Mouse (Mus musculus) midbrain, embryonic 12.5 days (tissue): ENCODE data around the gene Klk9. TPM values are rescaled to one million over a fixed set of nuclear protein-coding genes. Genes with fewer than 3 reads are reported as not detected.

ENCODE experiments used
- ATAC-seq: fragments of 200-750 bp; cut with Nextera tagmentation; 2 replicates; pipeline ENCODE4 v1.8.0; 2017; ENCODE audit warnings: low read depth, moderate TSS enrichment, moderate library complexity; ENCODE audit not compliant: low FRiP score
- H3K27ac ChIP-seq: fragments of 300-500 bp; sonication (generic); replicated peaks from 2 replicates; pipeline ENCODE4 v1.5.1; 2016; ENCODE audit warnings: mild to moderate bottlenecking
- H3K27me3 ChIP-seq: fragments of 300-500 bp; sonication (generic); 2 replicates; pipeline ENCODE4 v1.6.1; 2016; ENCODE audit warnings: mild to moderate bottlenecking
- H3K36me3 ChIP-seq: fragments of 300-500 bp; sonication (generic); 2 replicates; pipeline ENCODE4 v1.6.1; 2016
- H3K4me1 ChIP-seq: fragments of 300-500 bp; sonication (generic); 2 replicates; pipeline ENCODE4 v1.6.1; 2016
- H3K4me2 ChIP-seq: fragments of 300-500 bp; sonication (generic); replicated peaks from 2 replicates; pipeline ENCODE4 v1.6.1; 2016; ENCODE audit warnings: mild to moderate bottlenecking, moderate library complexity
- H3K4me3 ChIP-seq: fragments of 300-500 bp; sonication (generic); 2 replicates; pipeline ENCODE4 v1.5.1; 2016; ENCODE audit warnings: mild to moderate bottlenecking
- H3K9ac ChIP-seq: fragments of 300-500 bp; sonication (generic); replicated peaks from 2 replicates; pipeline ENCODE4 v1.6.1; 2016; ENCODE audit warnings: mild to moderate bottlenecking, moderate library complexity
- H3K9me3 ChIP-seq: fragments of 300-500 bp; sonication (generic); 2 replicates; pipeline ENCODE4 v1.6.1; 2016; ENCODE audit warnings: mild to moderate bottlenecking
- WGBS: fragments of 180-500 bp; shearing (Covaris S2); methylation state at CpG from one replicate; pipeline ENCODE4 v1.1.7; 2016; 5-methylcytosine and 5-hydroxymethylcytosine counted together
- polyA plus RNA-seq: library from polyadenylated mRNA; unstranded; fragments of >200 nt; fragmentation: Nextera tagmentation; extraction: Ambion mirVana; gene quantifications from 2 replicates; pipeline ENCODE4 v1.2.1, GENCODE M21; 2016

Klk9 gene
- polyA plus RNA-seq, 1 experiment from 2014 or later: not detected

DNA sequence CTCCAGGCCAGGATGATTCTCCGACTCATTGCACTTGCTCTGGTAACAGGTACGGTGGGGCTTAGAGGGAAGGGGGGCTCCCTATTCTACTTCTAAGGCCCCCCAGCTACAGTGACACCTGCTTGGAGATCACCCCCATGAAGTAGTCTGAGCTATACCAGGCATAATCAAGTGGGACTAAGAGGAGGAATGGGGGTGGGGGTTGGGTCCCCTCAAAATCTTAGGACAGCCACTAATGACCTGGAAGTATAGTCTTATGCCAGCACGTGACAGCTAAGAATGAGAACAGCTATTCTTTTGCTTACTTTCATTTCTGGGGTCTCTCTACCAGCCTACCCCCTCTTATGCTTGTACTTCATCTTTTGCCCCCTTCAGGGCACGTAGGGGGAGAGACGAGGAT, 15.2 kb upstream of the Klk9 start:
- Histone ChIP-seq H3K4me2 (no peak overlapping the region), H3K27ac (no peak overlapping the region), H3K36me3 (no peaks in the 10 kb centered on the region), H3K27me3 (no peaks in the 10 kb centered on the region; the same call in 1 of the 2 replicates), H3K9me3 (no peaks in the 10 kb centered on the region), H3K9ac (no peak overlapping the region), H3K4me3 (no peak overlapping the region), H3K4me1 (peaks cover 8% of the 10 kb centered on the region; the same call in 1 of the 2 replicates)
- no peak for ATAC-seq
- WGBS: 88% methylated on average over 5 of the region's 5 CpGs

DNA sequence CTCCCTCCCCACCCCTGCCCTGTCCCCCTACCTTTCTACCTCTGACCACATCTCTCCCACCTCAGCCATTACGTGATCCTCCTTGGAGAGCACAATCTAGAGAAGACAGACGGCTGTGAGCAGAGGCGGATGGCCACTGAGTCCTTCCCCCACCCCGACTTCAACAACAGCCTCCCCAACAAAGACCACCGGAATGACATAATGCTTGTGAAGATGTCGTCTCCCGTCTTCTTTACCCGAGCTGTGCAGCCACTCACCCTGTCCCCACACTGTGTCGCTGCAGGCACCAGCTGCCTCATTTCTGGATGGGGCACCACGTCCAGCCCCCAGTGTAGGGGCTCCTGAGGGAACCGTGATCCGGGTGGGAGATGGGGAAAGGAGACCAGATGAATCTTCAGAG, 14.3 kb upstream of the Klk9 start:
- H3K4me1 ChIP-seq: peaks cover 10% of the 10 kb centered on the region; the same call in 1 of the 2 replicates
- peaks cover under 1% of the 10 kb centered on the region; the same call in 1 of the 2 replicates for H3K27me3 ChIP-seq
- no peaks in the 10 kb centered on the region for H3K36me3 ChIP-seq
- no peak for ATAC-seq
- H3K9ac ChIP-seq: no peak overlapping the region
- H3K27ac ChIP-seq: no peak overlapping the region
- no peak overlapping the region for H3K4me3 ChIP-seq
- 88% methylated on average over 12 of the region's 12 CpGs for WGBS
- H3K4me2 ChIP-seq: no peak overlapping the region
- H3K9me3 ChIP-seq: no peaks in the 10 kb centered on the region

DNA sequence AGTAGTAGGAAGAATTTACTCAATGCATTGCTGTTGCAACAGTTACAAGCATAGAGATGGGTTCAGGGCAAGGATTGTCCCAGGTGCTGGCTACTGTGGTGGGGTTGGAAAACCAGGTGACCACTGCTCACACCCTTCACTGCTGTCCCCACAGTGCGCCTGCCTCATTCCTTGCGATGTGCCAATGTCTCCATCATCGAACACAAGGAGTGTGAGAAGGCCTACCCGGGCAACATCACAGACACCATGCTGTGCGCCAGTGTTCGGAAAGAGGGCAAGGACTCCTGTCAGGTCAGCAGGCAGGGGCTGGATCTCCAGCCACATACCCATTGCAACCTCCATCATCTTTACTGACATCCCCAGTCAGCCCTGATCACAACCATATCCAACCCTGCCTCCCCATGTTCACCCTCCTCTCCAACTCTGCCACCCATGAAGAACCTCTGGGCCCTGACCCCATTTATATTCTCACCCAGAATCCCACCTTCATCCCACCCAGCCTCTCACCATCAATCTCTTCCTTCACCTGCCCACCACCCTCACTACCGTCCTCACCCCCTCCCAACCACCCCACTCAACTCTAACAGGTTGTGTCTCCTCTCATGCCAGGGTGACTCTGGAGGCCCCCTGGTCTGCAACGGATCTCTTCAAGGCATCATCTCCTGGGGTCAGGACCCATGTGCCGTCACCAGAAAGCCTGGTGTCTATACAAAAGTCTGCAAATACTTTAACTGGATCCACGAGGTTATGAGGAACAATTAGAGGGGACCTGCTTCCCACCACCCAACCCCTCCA, 13.3 kb upstream of the Klk9 start:
- Histone ChIP-seq H3K36me3 (no peaks in the 10 kb centered on the region), H3K27me3 (peaks cover 10% of the 10 kb centered on the region), H3K9ac (no peak overlapping the region), H3K4me3 (no peak overlapping the region), H3K4me1 (peaks cover 15% of the 10 kb centered on the region; the same call in 1 of the 2 replicates), H3K4me2 (no peak overlapping the region), H3K27ac (no peak overlapping the region), H3K9me3 (no peaks in the 10 kb centered on the region)
- no peak for ATAC-seq
- WGBS: 89% methylated on average over 10 of the region's 10 CpGs

DNA sequence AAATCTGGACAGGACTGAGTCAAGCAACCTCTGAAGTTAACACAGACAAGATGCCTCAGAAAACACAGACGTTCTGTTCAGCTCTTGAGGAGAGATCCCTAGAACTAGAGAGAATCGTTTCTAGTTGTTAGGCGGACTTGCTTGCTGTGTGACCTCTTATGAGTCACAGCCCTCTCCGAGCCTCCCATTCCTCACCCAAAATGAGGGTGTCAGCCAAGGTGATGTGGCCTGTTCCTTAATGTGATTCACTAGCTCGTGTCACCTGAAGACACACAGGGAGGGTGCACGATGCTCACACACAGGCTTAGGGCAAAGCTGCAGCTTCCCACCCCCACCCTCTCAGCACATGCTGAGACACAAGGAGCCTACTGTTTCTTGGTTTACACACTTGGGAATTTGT, 11.4 kb upstream of the Klk9 start:
- peaks cover 20% of the 10 kb centered on the region for H3K27me3 ChIP-seq
- 73% methylated on average over 6 of the region's 6 CpGs for WGBS
- peaks cover 9% of the 10 kb centered on the region; the same call in 1 of the 2 replicates for H3K4me1 ChIP-seq
- no peak overlapping the region for H3K27ac ChIP-seq
- H3K9ac ChIP-seq: no peak overlapping the region
- no peak for ATAC-seq
- H3K4me3 ChIP-seq: no peak overlapping the region
- H3K9me3 ChIP-seq: no peaks in the 10 kb centered on the region
- H3K36me3 ChIP-seq: no peaks in the 10 kb centered on the region
- no peak overlapping the region for H3K4me2 ChIP-seq

GRCm38 (mm10) chr7:43780746-43781145, 10.9 kb upstream of the Klk9 start, which contains the start of gene Klk10:
Gene Klk10 (plus strand): TSS chr7:43781035.
- Histone ChIP-seq H3K4me2 (no peak within 1 kb of the TSS), H3K4me3 (no peak within 1 kb of the TSS), H3K27me3 (peaks cover 20% of the 10 kb centered on the region), H3K4me1 (peaks cover 7% of the 10 kb centered on the region; the same call in 1 of the 2 replicates), H3K36me3 (no peaks in the 10 kb centered on the region), H3K9me3 (no peaks in the 10 kb centered on the region), H3K27ac (no peak within 1 kb of the TSS), H3K9ac (no peak within 1 kb of the TSS)
- 53% methylated on average over 5 of the region's 5 CpGs for WGBS
- no peak for ATAC-seq

DNA sequence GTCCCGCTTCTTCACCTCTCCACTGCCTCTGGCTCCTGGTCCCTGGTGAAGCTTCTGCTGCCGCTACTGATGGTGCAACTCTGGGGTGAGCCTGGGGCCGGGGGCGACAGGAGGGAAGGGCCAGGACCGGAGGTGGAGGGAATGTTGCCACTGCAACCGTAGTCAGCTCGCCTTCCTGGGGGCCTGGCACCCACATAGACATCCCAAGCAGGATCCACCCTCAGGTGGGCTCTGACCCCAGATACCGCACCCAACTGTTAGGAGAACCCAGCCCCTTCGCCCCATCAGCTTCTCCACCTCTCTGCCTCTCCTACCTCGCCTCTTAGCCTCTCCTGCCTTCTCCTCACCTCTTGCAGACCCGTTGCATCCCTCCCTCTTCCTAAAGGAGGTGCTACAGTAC, 10.2 kb upstream of the Klk9 start:
- H3K36me3 ChIP-seq: no peaks in the 10 kb centered on the region
- H3K4me1 ChIP-seq: peaks cover 7% of the 10 kb centered on the region; the same call in 1 of the 2 replicates
- ATAC-seq: no peak
- H3K27ac ChIP-seq: no peak overlapping the region
- H3K9ac ChIP-seq: no peak overlapping the region
- no peak overlapping the region for H3K4me2 ChIP-seq
- H3K4me3 ChIP-seq: no peak overlapping the region
- no peaks in the 10 kb centered on the region for H3K9me3 ChIP-seq
- 89% methylated on average over 11 of the region's 11 CpGs for WGBS
- peaks cover 20% of the 10 kb centered on the region for H3K27me3 ChIP-seq

- Histone ChIP-seq H3K9ac (peak overlapping the region; percentile 47; the same call in 1 of the 2 replicates), H3K4me2 (peak overlapping the region; percentile 59), H3K36me3 (no peaks in the 10 kb centered on the region), H3K27ac (no peak overlapping the region), H3K4me3 (peak overlapping the region; percentile 32), H3K27me3 (peaks cover 20% of the 10 kb centered on the region), H3K9me3 (no peaks in the 10 kb centered on the region), H3K4me1 (peaks cover 7% of the 10 kb centered on the region; the same call in 1 of the 2 replicates)
- WGBS: 8% methylated on average over 36 of the region's 36 CpGs
- ATAC-seq: peak; percentile 80
Measured at GRCm38 (mm10) chr7:43782275-43783265, 9.1 kb upstream of the Klk9 start.

DNA sequence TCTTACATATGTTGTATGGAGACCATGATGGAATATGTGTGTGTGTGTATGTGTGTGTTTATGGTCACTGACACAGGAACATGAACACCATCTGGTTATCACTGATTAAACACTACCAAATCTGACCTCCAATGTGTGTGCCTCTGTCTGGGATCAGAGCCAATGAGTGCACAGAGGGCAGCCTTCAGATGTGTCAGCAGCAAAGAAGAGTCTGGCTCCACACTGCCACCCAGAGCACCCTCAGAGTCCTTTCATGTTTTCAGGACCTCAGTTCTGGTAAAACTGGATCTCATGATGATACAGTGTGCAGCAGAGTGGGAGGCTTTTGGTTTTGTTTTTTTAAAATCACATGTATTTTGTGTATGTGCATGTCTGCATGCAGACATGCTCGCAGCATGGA, 6.4 kb upstream of the Klk9 start:
- no peak for ATAC-seq
- H3K9ac ChIP-seq: no peak overlapping the region

GRCm38 (mm10) chr7:43788096-43788495, 3.6 kb upstream of the Klk9 start:
- Histone ChIP-seq H3K9ac (no peak overlapping the region), H3K36me3 (no peaks in the 10 kb centered on the region), H3K9me3 (no peaks in the 10 kb centered on the region), H3K27ac (no peak overlapping the region), H3K4me3 (no peak overlapping the region), H3K27me3 (peaks cover 13% of the 10 kb centered on the region), H3K4me2 (no peak overlapping the region), H3K4me1 (no peaks in the 10 kb centered on the region)
- ATAC-seq: no peak
- 80% methylated on average over 3 of the region's 3 CpGs for WGBS

More for the DNA sequence above, 6.4 kb upstream of the Klk9 start:
- Histone ChIP-seq H3K4me1 (peaks cover 7% of the 10 kb centered on the region; the same call in 1 of the 2 replicates), H3K4me3 (no peak overlapping the region), H3K27ac (no peak overlapping the region), H3K4me2 (no peak overlapping the region), H3K36me3 (no peaks in the 10 kb centered on the region), H3K27me3 (peaks cover 20% of the 10 kb centered on the region), H3K9me3 (no peaks in the 10 kb centered on the region)
- WGBS: 83% methylated on average over 1 of the region's 1 CpGs

- 82% methylated on average over 2 of the region's 2 CpGs for WGBS
- Histone ChIP-seq H3K4me1 (no peaks in the 10 kb centered on the region), H3K4me2 (no peak overlapping the region), H3K36me3 (no peaks in the 10 kb centered on the region), H3K9ac (no peak overlapping the region), H3K9me3 (no peaks in the 10 kb centered on the region), H3K27ac (no peak overlapping the region), H3K27me3 (peaks cover under 1% of the 10 kb centered on the region; the same call in 1 of the 2 replicates), H3K4me3 (no peak overlapping the region)
- no peak for ATAC-seq
Measured at GRCm38 (mm10) chr7:43789295-43789694, 2.4 kb upstream of the Klk9 start.

DNA sequence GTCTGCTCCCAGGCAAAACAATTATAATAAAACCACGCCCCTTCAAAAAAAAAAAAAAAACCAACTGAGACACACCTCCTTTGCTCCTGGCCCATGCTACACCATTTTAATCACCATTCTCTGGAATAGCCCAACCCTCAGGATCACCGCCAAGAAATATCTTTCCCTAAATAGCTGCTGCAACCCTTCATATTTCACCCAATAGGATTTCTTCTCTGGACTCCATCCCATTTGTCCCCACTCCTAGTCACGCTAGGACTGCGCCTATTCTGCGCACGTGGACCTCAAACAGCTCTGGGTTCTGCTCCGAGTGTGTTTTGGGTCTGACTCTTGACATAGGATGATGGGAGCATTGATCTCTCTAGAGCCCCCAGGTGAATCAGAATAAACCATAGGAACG, 4.7 kb downstream of the Klk9 start:
- Histone ChIP-seq H3K4me2 (peak overlapping the region; percentile 76), H3K4me1 (peaks cover 12% of the 10 kb centered on the region), H3K36me3 (no peaks in the 10 kb centered on the region), H3K9ac (no peak overlapping the region), H3K27me3 (peaks cover 45% of the 10 kb centered on the region), H3K27ac (no peak overlapping the region), H3K9me3 (no peaks in the 10 kb centered on the region), H3K4me3 (peak overlapping the region; percentile 48)
- WGBS: 8% methylated on average over 7 of the region's 8 CpGs
- ATAC-seq: no peak
